Mouse (Mus musculus) liver, postnatal 0 days (tissue): ENCODE data around the gene Pfdn4.

ENCODE experiments used
- CTCF ChIP-seq: sonication (generic); IDR thresholded peaks from 2 replicates; pipeline ENCODE4 v1.5.1; 2016; ENCODE audit warnings: antibody characterized with exemption, low read depth
- EP300 ChIP-seq: IDR thresholded peaks from 2 replicates; pipeline ENCODE4 v1.6.1; 2016; ENCODE audit warnings: antibody characterized with exemption, low read depth, mild to moderate bottlenecking

DNA sequence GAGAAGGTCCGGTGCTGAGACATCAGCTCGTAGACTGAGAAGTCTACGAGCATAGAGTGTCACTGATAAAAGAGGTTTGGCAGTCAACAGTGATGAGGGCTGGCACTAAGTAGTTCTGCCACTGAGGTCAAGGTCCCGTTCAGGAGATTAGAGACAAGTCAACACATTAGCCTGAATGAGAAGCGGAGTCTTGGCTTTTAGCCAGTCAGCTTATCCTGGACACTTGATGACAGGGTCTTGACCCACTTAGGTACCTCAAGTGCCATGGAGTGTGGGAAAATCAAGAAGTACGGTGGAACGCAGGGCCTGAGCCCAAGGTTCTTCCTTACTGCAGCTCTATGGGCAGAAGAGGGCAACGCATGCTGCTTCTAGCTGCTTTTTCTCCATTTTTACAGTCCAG lies 19.6 kb upstream of the Pfdn4 start:
- TF ChIP-seq CTCF (no peak), EP300 (no peak)
